Mouse (Mus musculus) neural tube, postnatal 0 days (tissue): ENCODE measurements around the gene Olfr78. TPM values are rescaled to one million over a fixed set of nuclear protein-coding genes. Genes with fewer than 3 reads are reported as not detected.

Experiments
- polyA plus RNA-seq: library from polyadenylated mRNA; unstranded; fragments of >200 nt; fragmentation: Nextera tagmentation; extraction: Ambion mirVana; gene quantifications from 2 replicates; pipeline ENCODE4 v1.2.1, GENCODE M21; 2015

Gene Olfr78
- polyA plus RNA-seq = 0.12 and 0.17 TPM in 2 replicates

DNA sequence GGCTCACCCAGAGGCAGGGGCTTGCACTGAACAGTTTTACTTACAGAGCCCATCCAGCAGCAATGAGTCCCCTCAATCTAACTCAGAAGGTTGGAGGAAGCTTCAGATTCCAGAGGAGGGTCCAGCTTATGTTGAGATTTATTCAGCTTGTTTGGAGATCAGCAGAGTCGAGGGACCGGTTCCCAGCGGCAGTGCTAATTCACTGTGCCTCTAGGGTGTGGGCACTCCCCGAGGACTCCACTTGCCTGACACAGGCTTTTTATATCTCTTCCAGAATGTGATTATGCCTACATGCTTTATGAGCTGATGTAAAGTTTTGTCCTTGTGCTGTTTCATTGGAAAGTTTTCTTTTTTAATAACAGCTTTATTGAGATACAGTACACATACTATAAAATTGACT lies at the start of gene Olfr78, which contains the start of gene Olfr560:
Gene Olfr78 (minus strand): TSS at position 206 of the 400 bp plus-strand sequence.
Gene Olfr560 (minus strand): TSS at position 101 of the 400 bp plus-strand sequence.

DNA sequence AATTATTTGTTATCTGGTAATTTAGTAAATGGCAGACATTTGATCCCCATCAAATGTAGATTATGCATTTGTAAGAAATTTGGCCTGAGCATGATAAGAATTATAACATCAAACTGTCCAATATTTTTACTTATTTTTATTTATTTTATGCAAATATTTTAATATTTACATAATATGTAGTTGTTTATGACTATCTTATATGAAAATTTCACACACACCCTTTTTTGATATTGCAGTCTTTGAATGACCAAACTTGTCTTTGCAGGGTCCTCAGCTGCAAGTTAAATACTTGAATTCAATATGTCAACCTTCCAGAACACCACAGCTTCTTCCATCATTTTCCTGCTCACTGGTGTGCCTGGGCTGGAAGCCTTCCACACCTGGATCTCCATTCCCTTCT lies 43.9 kb upstream of the Olfr78 start, which contains the start of gene Olfr564:
Gene Olfr564 (plus strand): TSS at position 301 of the 400 bp plus-strand sequence.

DNA sequence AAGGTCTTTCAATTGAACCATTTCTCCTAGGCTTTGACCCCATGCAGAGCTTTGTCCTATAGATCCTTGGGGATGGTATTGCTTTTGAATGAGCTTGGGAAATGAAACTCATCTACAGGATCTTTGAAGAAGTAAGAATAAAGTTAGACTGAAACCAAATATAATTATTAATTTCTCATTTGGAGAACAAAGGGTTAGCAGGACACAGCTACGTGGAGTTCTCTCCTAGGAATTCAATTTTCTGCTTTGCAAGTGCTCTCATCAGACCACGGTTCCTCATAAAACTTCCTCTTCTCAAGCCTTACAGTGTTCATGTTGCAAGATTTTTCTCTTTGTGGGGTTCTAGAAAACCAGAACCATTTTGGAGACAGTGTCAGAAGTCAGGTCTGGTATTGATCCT lies 11.7 kb upstream of the Olfr78 start, which contains the start of gene Olfr561:
Gene Olfr561 (plus strand): TSS at position 301 of the 400 bp plus-strand sequence.

DNA sequence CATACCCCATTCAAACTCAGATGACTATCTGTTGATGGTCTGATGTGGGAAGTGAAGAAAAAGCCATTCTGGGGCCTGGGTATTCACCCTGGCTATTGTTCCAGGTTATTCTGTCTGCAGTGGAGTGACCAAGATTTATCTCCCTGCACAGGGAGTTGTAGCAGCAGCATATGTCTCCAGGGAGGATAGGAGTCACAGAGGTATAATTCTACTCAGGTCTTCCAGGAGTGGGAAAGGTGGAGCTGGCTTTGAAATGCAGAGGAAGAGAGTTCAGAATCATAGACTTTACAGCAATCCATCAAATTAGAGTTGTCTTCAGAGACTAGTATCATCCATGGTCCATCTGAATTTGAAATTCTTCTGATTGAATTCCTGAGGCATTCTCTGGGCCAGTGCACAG lies 31.9 kb downstream of the Olfr78 start, which contains the start of gene Olfr559:
Gene Olfr559 (minus strand): TSS at position 101 of the 400 bp plus-strand sequence.

DNA sequence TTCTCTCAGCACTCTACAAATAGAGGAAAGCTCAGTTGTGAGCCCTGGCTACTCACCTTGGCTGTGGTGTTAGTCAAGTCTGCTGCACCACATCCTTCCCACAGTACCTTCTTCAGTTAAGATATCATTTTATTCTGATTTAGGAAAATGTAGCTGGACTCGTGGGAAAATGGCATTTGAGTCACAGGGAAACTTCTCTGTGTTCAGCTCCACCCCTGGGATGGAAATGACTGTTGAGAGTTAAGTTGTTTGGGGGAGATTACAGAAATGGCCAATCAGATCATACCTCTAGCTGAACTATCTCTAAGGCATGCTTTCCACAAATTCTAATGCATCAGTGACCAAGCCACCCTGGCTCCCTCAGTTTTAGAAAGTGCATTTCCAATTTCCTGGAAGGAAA lies 40.3 kb downstream of the Olfr78 start, which contains the start of gene Olfr33:
Gene Olfr33 (minus strand): TSS at position 101 of the 400 bp plus-strand sequence.

DNA sequence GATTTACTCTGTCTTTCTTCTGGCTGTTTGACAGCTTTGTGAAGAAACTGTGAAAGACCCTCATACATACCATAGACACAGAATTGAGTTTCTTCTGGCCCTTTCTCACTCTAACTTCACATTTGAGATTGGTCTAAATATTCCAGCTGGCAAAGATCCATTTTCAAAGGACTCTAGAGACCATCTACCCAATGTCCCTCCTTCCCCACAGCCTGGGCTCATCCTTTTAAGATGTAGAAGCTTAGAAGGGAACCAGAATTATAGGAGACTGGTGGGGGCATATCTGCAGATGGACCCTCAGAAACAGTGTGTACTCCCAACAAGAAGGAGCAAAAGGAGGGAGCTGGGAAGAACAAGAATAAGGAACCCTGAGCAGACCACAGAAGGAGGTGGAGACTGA lies 57.4 kb downstream of the Olfr78 start, which contains the start of gene Olfr558:
Gene Olfr558 (plus strand): TSS at position 301 of the 400 bp plus-strand sequence.

DNA sequence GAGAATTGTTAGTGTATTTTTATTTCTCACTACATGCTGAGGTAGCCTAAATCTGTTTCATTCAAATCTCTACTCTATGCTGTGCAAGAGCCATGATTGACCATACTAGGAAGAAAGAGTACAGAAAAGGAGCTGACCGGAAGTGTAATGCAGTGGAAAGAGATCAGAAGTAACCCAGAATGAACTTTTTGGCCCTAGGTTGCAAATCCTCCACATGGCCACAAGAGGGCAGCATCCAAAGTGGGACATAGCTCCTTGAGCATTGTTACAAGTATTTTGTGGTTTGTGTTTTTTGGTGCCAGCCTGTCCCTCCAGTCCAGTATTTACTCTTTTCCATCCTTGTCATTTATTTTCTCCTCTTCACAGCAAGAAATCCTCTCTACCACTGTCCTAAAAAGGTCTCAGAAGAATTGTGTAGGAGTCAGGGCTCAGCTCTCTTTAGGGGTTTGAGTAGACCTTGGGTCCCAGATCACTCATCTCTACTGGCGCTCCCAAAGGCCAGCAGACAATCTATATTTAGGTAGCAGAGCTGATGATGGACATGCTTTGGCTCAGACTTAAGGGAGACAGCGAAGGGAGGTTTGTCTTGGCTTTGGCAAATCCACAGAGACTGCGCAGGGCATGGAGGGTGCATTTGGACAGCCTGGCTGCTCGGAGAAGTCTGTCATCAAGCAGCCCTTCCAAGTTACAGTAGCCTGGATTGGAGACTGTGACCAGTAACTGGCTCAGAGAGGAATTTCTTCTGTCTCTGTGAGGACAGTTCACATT lies 63.7 kb downstream of the Olfr78 start, which contains the start of gene Olfr557:
Gene Olfr557 (plus strand): TSS at position 553 of the 768 bp plus-strand sequence.

Other genes with a start within 250 kb of the Olfr78 start
- gene Olfr547, start 224.7 kb downstream of the Olfr78 start, polyA plus RNA-seq = not detected in 2 replicates
- gene Olfr548-ps1, start 218.6 kb downstream of the Olfr78 start, polyA plus RNA-seq = not detected in 2 replicates
- not detected in 2 replicates for gene Olfr549, start 209.6 kb downstream of the Olfr78 start, polyA plus RNA-seq
- gene Trim21, start 194.0 kb downstream of the Olfr78 start, polyA plus RNA-seq = 0.22 and 0.38 TPM in 2 replicates
- not detected in 2 replicates for gene Olfr550, start 188.0 kb downstream of the Olfr78 start, polyA plus RNA-seq
- not detected in 2 replicates for gene Olfr551, start 167.6 kb downstream of the Olfr78 start, polyA plus RNA-seq
- not detected in 2 replicates for gene Olfr552, start 161.7 kb downstream of the Olfr78 start, polyA plus RNA-seq
- gene Olfr553, start 141.3 kb downstream of the Olfr78 start, polyA plus RNA-seq = not detected in 2 replicates
- not detected in 2 replicates for gene Olfr554, start 121.0 kb downstream of the Olfr78 start, polyA plus RNA-seq
- gene Olfr555, start 100.6 kb downstream of the Olfr78 start, polyA plus RNA-seq = not detected in 2 replicates
- gene Olfr556, start 94.6 kb downstream of the Olfr78 start, polyA plus RNA-seq = not detected in 2 replicates
- gene Trim68, start 72.1 kb downstream of the Olfr78 start, polyA plus RNA-seq = 5.5 and 9.0 TPM in 2 replicates
- not detected in 2 replicates for gene Olfr557, start 63.6 kb downstream of the Olfr78 start, polyA plus RNA-seq
- 0.17 and 0.25 TPM in 2 replicates for gene Olfr558, start 57.3 kb downstream of the Olfr78 start, polyA plus RNA-seq
- gene Olfr33, start 40.4 kb downstream of the Olfr78 start, polyA plus RNA-seq = not detected in 2 replicates
- not detected in 2 replicates for gene Olfr559, start 32.0 kb downstream of the Olfr78 start, polyA plus RNA-seq
- gene Olfr560, start 105 bp downstream of the Olfr78 start, polyA plus RNA-seq = not detected in 2 replicates
- not detected in 2 replicates for gene Olfr561, start 11.8 kb upstream of the Olfr78 start, polyA plus RNA-seq
- gene Olfr564, start 44.0 kb upstream of the Olfr78 start, polyA plus RNA-seq = not detected in 2 replicates
- gene Olfr566, start 99.3 kb upstream of the Olfr78 start, polyA plus RNA-seq = not detected in 2 replicates
- gene Olfr568, start 117.7 kb upstream of the Olfr78 start, polyA plus RNA-seq = not detected in 2 replicates
- gene Olfr569, start 131.4 kb upstream of the Olfr78 start, polyA plus RNA-seq = not detected in 2 replicates
- gene Olfr570, start 135.1 kb upstream of the Olfr78 start, polyA plus RNA-seq = not detected in 2 replicates
- gene Olfr571, start 158.1 kb upstream of the Olfr78 start, polyA plus RNA-seq = not detected in 2 replicates
- not detected in 2 replicates for gene Olfr572, start 164.9 kb upstream of the Olfr78 start, polyA plus RNA-seq
- gene Olfr573-ps1, start 183.1 kb upstream of the Olfr78 start, polyA plus RNA-seq = not detected in 2 replicates
- not detected in 2 replicates for gene Olfr574, start 189.0 kb upstream of the Olfr78 start, polyA plus RNA-seq
- not detected in 2 replicates for gene Olfr575, start 199.3 kb upstream of the Olfr78 start, polyA plus RNA-seq
- gene Olfr576, start 203.2 kb upstream of the Olfr78 start, polyA plus RNA-seq = not detected in 2 replicates
- gene Olfr577, start 216.5 kb upstream of the Olfr78 start, polyA plus RNA-seq = not detected in 2 replicates
- not detected in 2 replicates for gene Olfr578, start 229.9 kb upstream of the Olfr78 start, polyA plus RNA-seq